Mouse (Mus musculus) urinary bladder, postnatal 4 days (tissue): Measurements from ENCODE around the gene Hps6.
A peak's percentile ranks its signal among the peaks of the same experiment; 100 is the strongest.

Experiments
- DNase-seq, 2 experiments: peaks; one replicate each; pipeline ENCODE4 v3.0.0; 2021 to 2022; ENCODE audit warnings: low spot score in 2 of 2

Gene Hps6

DNA sequence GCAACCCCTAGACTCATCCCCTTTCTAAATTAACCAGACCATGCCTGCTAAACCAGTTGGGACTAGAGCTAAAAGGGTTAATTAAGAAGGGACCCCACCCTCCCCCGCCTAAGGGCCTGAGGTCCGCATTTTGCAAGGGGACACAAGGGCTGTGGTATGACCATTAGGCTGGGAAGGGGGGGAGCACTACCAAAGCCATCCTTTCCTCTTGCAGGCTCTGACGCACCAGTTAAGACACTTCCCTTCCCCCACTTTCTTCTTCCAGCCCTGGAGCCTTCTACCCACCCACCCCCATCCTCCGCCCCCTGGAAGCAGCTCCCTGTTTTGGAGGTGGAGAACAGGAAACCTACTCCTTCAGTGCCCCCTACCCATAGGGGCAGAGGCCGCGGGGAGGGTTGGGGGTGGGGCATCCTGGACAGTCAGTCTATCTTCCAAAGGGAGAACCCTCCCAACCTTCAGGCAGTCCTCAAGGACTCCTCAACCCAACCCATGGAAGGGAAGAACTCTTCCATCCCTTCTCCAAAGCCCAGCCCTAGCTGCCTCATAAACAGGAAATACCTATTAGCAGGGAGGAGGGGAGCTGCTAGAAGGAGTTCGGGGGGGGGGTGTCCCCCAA is 42.5 kb downstream of the Hps6 start:
- DNase-seq = peak in 1 of 2 experiments; percentile 65

DNA sequence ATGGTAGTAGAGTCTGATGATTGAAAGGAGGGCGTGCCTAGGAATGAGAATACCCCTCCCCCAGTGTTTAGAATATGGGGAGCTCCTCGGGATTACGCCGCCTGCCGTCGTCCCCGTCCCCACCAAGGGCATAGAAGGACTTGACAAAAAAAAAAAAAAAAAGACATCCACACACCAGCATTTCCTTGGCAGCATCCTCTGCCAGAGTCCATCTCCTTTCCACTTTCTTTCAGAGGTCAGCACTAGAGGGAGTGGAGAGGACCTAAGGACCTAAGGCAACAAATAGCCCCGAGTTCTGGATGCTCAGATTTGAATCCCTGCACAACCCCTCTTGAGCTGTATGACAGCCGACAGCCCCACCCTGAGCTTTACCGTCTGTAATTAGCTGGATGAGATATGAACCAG is 43.3 kb downstream of the Hps6 start:
- no peak for DNase-seq

- DNase-seq = no peak
Measured at GRCm38 (mm10) chr19:46047426-46047825, 44.1 kb downstream of the Hps6 start.

DNA sequence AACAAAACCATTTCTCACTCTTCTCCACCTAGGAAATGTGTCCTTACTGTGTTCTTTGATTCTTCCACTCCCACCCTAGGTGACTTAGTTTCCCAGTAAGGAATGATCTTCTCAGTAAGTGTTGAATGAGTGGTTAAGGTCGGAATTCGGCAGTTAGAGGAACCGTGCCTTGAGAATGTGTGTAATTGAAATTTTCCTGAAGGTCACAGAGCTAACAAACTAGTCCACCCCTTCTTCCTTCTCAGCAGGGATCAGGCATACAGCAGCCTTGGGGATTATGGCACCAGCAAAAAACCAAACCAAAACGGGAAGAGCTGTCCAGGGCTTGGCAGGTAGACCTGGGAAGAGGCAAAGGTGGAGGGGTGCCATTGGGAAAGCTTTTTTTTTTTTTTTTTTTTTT is 45.8 kb downstream of the Hps6 start:
- no peak for DNase-seq

DNA sequence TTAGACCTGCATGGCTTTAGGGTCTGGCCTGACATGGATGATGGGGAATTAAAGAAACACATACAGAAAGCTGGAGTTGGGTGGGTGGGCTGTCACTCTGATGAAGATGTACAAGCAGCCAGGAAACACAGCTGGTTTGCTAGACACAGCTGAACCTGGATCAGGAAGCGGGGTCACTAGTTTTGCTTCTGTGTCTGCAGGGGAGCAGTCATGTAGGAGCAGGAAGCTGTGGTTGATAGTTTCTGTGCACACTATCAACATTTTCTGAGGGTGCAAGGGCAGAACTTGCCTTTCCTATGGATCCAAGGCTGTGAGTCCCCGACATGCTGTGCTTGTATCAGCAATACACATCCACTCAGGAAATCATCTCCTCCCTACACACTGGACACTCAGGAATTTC is 47.2 kb downstream of the Hps6 start:
- DNase-seq = no peak
